Mouse (Mus musculus) hindbrain, embryonic 13.5 days (tissue): Measurements from ENCODE around the gene Abcd4. TPM values are rescaled to one million over a fixed set of nuclear protein-coding genes. Genes with fewer than 3 reads are reported as not detected.

Experiments used
- ATAC-seq: fragments of 200-750 bp; cut with Nextera tagmentation; 2 replicates; pipeline ENCODE4 v1.8.0; 2017; ENCODE audit warnings: moderate TSS enrichment; ENCODE audit not compliant: low FRiP score
- H3K27ac ChIP-seq: fragments of 300-500 bp; sonication (generic); 2 replicates; pipeline ENCODE4 v1.5.1; 2015; ENCODE audit warnings: inconsistent platforms, mild to moderate bottlenecking, moderate library complexity
- H3K27me3 ChIP-seq: fragments of 300-500 bp; sonication (generic); 2 replicates; pipeline ENCODE4 v1.6.1; 2015; ENCODE audit warnings: mild to moderate bottlenecking, inconsistent platforms
- H3K36me3 ChIP-seq: fragments of 300-500 bp; sonication (generic); 2 replicates; pipeline ENCODE4 v1.6.1; 2015; ENCODE audit warnings: mild to moderate bottlenecking, inconsistent platforms
- H3K4me1 ChIP-seq: fragments of 300-500 bp; sonication (generic); replicated peaks from 2 replicates; pipeline ENCODE4 v1.6.1; 2015; ENCODE audit warnings: inconsistent platforms
- H3K4me2 ChIP-seq: fragments of 300-500 bp; sonication (generic); 2 replicates; pipeline ENCODE4 v1.6.1; 2015; ENCODE audit warnings: inconsistent platforms, mild to moderate bottlenecking, moderate library complexity
- H3K4me3 ChIP-seq: fragments of 300-500 bp; sonication (generic); 2 replicates; pipeline ENCODE4 v1.5.1; 2015; ENCODE audit warnings: mild to moderate bottlenecking, inconsistent platforms
- H3K9ac ChIP-seq: fragments of 300-500 bp; sonication (generic); 2 replicates; pipeline ENCODE4 v1.6.1; 2015; ENCODE audit warnings: mild to moderate bottlenecking, inconsistent platforms
- H3K9me3 ChIP-seq: fragments of 300-500 bp; sonication (generic); 2 replicates; pipeline ENCODE4 v1.6.1; 2016; ENCODE audit warnings: inconsistent platforms
- WGBS: fragments of 180-500 bp; shearing (Covaris S2); methylation state at CpG from one replicate; pipeline ENCODE4 v1.1.7; 2015; 5-methylcytosine and 5-hydroxymethylcytosine counted together
- polyA plus RNA-seq: library from polyadenylated mRNA; unstranded; fragments of >200 nt; fragmentation: Nextera tagmentation; extraction: Ambion mirVana; gene quantifications from 2 replicates; pipeline ENCODE4 v1.2.1, GENCODE M21; 2015

The Abcd4 gene
- polyA plus RNA-seq = 12.4 and 13.8 TPM in 2 replicates

DNA sequence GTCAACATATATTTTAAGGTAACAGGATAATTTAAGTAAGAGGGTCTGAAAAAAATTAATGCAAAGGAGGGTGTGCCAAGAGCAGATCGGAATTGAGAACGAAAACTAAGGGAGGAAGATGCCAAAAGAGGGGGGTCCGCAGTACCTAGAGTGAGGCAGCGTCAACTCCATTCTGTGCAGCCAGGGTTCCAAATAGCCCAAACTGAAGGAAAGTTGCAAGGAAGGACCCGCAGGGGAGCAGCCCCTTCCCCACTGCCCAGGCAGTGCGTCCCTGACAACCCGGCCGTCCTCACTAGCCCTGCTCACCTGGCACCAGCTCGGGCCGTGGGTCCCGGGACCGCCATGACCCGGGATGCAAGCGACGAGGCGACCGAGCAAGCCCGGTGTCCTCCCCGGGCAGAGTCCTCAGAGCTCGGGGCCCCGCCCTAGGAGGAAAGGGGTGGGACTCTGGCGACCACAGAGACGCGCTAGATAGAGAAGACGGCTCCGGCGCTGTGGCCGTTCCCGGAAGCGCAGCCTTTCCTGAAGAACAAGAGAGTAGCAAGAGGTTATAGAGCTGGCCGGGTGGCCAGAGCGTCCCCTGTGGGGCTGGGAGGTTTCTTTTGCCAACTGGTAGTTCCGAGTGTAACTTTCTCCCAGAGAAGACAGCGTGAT is at the start of gene Abcd4:
Abcd4 (minus strand) TSS at position 437 of the 654 bp plus-strand sequence.
- Histone ChIP-seq H3K4me1 (peaks cover 7% of the 10 kb centered on the region), H3K4me2 (peak within 1 kb of the TSS; percentile 63), H3K4me3 (peak within 1 kb of the TSS; percentile 66), H3K36me3 (peaks cover 3% of the 10 kb centered on the region; the same call in 1 of the 2 replicates), H3K27ac (no peak within 1 kb of the TSS), H3K27me3 (no peaks in the 10 kb centered on the region), H3K9ac (peak within 1 kb of the TSS; percentile 83), H3K9me3 (no peaks in the 10 kb centered on the region)
- ATAC-seq = peak; percentile 96
- under 1% methylated on average over 34 of the region's 34 CpGs for WGBS

DNA sequence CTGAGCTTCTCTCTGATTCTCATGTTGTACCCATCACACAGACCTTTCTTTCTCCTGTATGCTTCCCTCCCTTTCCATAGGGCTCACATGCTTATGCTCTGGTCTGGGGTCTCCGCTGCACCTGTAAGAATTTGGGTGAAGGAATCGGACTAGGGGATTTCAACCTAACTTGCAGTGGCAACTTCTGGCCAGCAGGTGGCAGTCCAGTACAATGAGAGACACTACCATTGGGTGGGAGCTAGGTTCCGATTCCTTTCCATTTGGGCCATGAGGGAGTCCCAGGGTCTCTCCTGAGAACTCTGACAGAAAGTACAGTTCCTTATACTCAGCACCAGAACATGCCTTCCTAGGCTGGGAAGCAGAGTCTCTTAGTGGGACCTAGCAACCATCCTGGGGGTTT is 36.7 kb upstream of the Abcd4 start:
- WGBS = 17% methylated on average over 3 of the region's 3 CpGs
- no peak for ATAC-seq
- H3K9me3 ChIP-seq = no peaks in the 10 kb centered on the region
- no peak overlapping the region for H3K4me2 ChIP-seq
- 0 out of 2 replicates have a peak, but pooled peaks cover 2% of the 10 kb centered on the region for H3K4me1 ChIP-seq
- peaks cover 31% of the 10 kb centered on the region for H3K27me3 ChIP-seq
- H3K9ac ChIP-seq = no peak overlapping the region
- H3K27ac ChIP-seq = no peak overlapping the region
- no peaks in the 10 kb centered on the region for H3K36me3 ChIP-seq
- H3K4me3 ChIP-seq = no peak overlapping the region

DNA sequence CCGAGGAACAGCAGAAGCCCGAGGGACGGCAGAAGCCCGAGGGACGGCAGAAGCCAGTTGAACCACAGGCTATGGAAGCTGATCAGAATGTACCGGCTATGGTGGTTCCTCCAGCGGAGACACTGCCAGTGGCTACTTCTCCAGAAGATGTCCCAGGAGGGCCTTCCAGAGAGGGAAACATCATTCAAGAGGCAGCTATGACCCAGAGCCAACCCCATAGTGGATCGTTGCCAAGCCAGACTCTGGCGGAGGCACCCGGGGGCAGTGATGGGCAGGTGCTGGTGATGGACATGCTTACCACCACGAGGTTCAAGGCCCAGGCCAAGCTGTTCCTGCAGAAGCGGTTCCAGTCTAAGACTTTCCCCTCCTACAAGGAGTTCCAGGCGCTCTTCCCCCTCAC is 33.0 kb upstream of the Abcd4 start:
- Histone ChIP-seq H3K4me1 (0 out of 2 replicates have a peak, but pooled peaks cover 2% of the 10 kb centered on the region), H3K9me3 (no peaks in the 10 kb centered on the region), H3K4me3 (no peak overlapping the region), H3K27ac (no peak overlapping the region), H3K4me2 (no peak overlapping the region), H3K9ac (no peak overlapping the region), H3K36me3 (no peaks in the 10 kb centered on the region), H3K27me3 (peaks cover 37% of the 10 kb centered on the region)
- ATAC-seq = no peak
- WGBS = 80% methylated on average over 13 of the region's 13 CpGs

DNA sequence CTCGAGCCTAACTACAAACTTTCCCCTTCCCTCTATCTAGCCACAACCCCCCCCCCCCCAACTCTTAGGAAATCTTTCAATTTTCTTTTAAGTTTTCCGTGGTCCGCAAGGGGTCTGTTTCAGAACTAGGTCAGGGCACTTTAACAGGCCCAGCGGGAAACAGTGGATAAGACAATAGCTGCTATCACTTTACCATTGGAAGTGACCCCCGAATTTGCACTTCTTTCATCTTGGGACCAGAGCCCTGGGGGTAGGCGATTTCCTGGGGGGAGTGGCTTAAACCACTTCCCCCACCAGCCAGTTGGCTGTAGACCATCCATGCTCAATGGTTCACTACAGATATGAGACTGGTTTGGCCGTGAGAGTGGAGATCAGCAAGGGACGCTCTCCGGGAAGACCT is 23.4 kb upstream of the Abcd4 start, which contains the start of gene Vrtn:
Vrtn (plus strand) TSS at position 366 of the 400 bp plus-strand sequence.
- H3K36me3 ChIP-seq = no peaks in the 10 kb centered on the region
- no peak within 1 kb of the TSS for H3K27ac ChIP-seq
- no peak for ATAC-seq
- WGBS = 5% methylated on average over 9 of the region's 9 CpGs
- no peak within 1 kb of the TSS for H3K4me3 ChIP-seq
- H3K9ac ChIP-seq = no peak within 1 kb of the TSS
- no peaks in the 10 kb centered on the region for H3K9me3 ChIP-seq
- H3K4me1 ChIP-seq = no peaks in the 10 kb centered on the region; the same call in 1 of the 2 replicates
- no peak within 1 kb of the TSS for H3K4me2 ChIP-seq
- H3K27me3 ChIP-seq = peaks cover 55% of the 10 kb centered on the region

DNA sequence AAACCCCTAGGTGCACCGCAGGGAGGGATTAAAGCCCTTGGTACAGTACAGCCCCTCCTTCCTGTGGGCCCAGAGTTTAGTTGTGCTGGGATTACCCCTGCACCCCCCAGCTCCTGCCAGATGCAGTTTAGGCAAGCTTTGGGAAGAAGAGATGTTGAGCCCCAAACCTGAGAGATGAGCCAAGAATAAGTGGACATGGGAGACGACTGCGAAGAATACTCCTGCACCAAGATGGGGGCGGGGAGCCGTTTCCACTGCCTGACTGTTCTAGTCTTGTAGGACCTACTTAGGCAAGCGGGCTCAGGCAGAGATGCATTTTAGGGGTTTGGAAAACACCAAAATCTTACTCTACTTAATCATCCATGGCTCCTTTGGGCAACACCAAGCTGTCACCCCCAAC is 23.0 kb upstream of the Abcd4 start:
- peaks cover 55% of the 10 kb centered on the region for H3K27me3 ChIP-seq
- 8% methylated on average over 6 of the region's 6 CpGs for WGBS

DNA sequence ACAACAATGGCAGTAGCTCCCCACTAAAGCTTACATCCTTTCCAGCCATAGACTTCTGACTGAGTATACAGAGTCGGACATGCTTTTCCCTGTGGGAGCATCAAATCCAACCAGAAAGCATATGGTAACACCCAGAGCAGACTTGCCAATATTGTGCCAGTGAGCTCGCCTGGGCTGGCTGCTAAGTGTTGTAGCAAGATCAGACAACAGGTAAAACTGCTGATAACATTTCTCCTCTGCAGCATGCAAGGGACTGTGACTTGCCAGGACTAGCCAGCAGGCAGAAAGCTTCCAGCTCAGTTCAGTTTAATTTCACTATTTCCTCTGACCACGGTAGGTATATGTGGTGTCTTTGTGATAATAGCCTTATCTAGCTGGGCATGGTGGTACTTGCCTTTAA is 14.7 kb upstream of the Abcd4 start:
- Histone ChIP-seq H3K4me2 (no peak overlapping the region), H3K27ac (no peak overlapping the region), H3K27me3 (no peaks in the 10 kb centered on the region), H3K36me3 (no peaks in the 10 kb centered on the region), H3K9ac (no peak overlapping the region), H3K4me1 (no peaks in the 10 kb centered on the region), H3K9me3 (no peaks in the 10 kb centered on the region), H3K4me3 (no peak overlapping the region)
- 76% methylated on average over 3 of the region's 3 CpGs for WGBS
- no peak for ATAC-seq

More for the DNA sequence above, 23.0 kb upstream of the Abcd4 start:
- no peak overlapping the region for H3K27ac ChIP-seq
- H3K9me3 ChIP-seq = no peaks in the 10 kb centered on the region
- H3K36me3 ChIP-seq = no peaks in the 10 kb centered on the region
- H3K9ac ChIP-seq = no peak overlapping the region
- ATAC-seq = no peak
- no peak overlapping the region for H3K4me3 ChIP-seq
- no peaks in the 10 kb centered on the region; the same call in 1 of the 2 replicates for H3K4me1 ChIP-seq
- no peak overlapping the region for H3K4me2 ChIP-seq

DNA sequence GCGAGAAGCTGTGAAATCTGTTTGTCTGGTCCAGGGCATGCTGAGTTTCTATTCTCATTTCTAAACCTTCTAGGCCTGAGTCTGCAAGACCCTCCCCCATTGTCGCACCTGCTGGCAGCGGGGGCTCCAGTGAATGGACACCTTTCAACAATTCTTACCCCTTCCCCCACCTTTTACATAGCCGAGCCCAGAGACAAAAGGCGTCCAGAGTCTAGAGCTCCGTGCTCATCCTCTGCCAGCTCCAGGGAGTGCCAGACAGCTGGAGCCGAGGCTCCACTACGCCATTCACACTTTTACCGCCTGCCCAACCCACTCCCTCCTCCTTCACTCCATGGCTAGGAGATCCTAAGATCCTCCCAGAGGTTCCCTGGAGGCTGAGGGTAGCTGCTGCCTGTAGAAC is 7.9 kb upstream of the Abcd4 start:
- Histone ChIP-seq H3K4me3 (no peak overlapping the region), H3K9ac (peak overlapping the region; percentile 51), H3K4me1 (peaks cover 9% of the 10 kb centered on the region), H3K9me3 (no peaks in the 10 kb centered on the region), H3K4me2 (peak overlapping the region; percentile 40), H3K27ac (no peak overlapping the region), H3K27me3 (peaks cover 19% of the 10 kb centered on the region), H3K36me3 (no peaks in the 10 kb centered on the region)
- 4% methylated on average over 9 of the region's 9 CpGs for WGBS
- ATAC-seq = no peak

DNA sequence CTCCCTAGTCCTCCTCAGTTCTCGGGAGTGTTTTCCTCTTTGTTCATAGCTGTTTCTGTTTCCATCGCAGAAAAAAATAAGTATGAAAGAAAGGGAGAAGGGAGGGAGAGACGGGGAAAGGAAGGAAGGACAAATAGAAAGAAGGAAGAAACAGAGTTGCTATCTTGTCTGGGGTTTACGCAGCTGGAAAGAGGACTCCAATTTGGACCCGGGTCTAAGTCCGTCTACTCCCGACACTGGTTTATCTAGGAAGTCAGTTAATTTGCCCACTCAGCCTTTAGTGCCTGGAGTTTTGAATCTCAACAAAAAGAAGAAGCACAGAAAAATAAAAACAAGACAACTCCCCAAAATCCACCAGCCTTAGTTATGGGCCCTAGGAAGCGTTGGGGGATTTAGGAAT is 7.4 kb upstream of the Abcd4 start:
- Histone ChIP-seq H3K36me3 (no peaks in the 10 kb centered on the region), H3K9me3 (no peaks in the 10 kb centered on the region), H3K4me3 (no peak overlapping the region), H3K27me3 (peaks cover 19% of the 10 kb centered on the region), H3K4me2 (no peak overlapping the region), H3K9ac (0 out of 2 replicates have a peak overlapping the region, but pooled peaks have one; percentile 51), H3K4me1 (peaks cover 9% of the 10 kb centered on the region), H3K27ac (no peak overlapping the region)
- no peak for ATAC-seq
- WGBS = 29% methylated on average over 8 of the region's 8 CpGs

DNA sequence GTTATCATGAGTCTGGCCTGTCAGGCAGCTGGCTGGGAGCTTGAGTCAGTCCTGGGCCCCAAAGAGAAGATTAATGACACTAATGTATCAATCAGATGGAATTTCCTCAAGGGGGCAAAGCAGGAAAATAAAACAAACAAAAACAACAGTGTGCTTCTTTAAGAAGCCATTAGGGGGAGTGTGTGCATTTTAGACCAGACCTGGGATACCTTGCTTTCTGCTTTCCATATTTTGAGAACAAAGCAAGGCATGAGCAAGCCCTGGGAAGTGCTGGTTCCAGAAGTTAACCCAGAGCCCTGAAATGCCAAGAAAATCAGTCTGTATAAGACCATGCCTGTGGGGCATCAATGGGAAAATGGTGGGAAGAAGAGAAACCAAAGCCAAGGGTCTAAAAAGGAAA is 3.8 kb upstream of the Abcd4 start:
- peaks cover 14% of the 10 kb centered on the region for H3K4me1 ChIP-seq
- H3K27ac ChIP-seq = peak overlapping the region; percentile 76
- no peak overlapping the region for H3K4me3 ChIP-seq
- H3K27me3 ChIP-seq = peaks cover 17% of the 10 kb centered on the region
- no peaks in the 10 kb centered on the region for H3K36me3 ChIP-seq
- ATAC-seq = no peak
- H3K9me3 ChIP-seq = no peaks in the 10 kb centered on the region
- no peak overlapping the region for H3K4me2 ChIP-seq
- H3K9ac ChIP-seq = no peak overlapping the region

DNA sequence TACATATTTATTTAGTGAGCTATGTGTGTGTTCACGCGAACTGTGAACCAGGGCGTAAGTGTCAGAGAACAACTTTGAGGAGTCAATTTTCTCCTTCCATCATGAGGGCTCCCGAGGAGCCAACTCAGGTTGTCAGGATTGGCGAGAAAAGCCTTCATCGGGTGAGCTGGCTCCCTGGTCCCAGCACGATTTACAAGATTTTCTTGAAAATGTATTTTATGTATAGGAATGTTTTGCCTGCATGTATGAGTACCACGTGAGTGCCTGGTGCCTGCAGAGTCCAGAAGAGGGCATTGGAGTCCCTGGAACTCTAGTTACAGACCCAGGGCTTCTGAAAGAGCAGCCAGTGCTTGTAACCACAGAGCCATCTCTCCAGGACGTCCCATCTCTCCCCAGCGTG is 450 bp upstream of the Abcd4 start:
- WGBS = 11% methylated on average over 10 of the region's 10 CpGs
- Histone ChIP-seq H3K27ac (no peak overlapping the region), H3K9ac (peak overlapping the region; percentile 14; the same call in 1 of the 2 replicates), H3K4me2 (peak overlapping the region; percentile 63), H3K36me3 (peaks cover 3% of the 10 kb centered on the region; the same call in 1 of the 2 replicates), H3K9me3 (no peaks in the 10 kb centered on the region), H3K4me1 (peaks cover 7% of the 10 kb centered on the region), H3K4me3 (peak overlapping the region; percentile 66), H3K27me3 (no peaks in the 10 kb centered on the region)
- ATAC-seq = peak; percentile 43

DNA sequence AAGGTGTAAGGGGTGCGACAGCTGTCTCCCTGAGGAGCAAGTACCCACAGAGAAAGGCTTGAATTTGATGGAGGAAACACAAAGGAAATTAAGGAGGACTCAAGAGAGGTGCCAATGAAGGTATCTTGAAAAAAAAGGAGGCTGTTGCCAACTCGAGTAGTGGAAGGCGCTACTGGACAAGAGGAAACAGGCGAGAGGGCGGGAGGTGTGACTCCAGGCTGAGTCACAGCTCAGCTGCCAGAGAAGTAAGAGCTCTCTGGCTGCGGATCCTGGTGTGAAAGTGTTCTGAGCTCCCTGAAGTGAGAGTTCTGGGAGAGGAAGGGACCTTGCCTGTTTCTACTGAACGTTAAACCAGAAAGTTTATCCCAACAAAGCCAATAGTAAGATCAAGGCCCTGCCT is 2.7 kb downstream of the Abcd4 start:
- 82% methylated on average over 7 of the region's 7 CpGs for WGBS
- Histone ChIP-seq H3K27ac (no peak overlapping the region), H3K9ac (no peak overlapping the region), H3K4me3 (no peak overlapping the region), H3K27me3 (no peaks in the 10 kb centered on the region), H3K9me3 (no peaks in the 10 kb centered on the region), H3K36me3 (peaks cover 7% of the 10 kb centered on the region), H3K4me2 (no peak overlapping the region), H3K4me1 (peaks cover 7% of the 10 kb centered on the region)
- no peak for ATAC-seq

DNA sequence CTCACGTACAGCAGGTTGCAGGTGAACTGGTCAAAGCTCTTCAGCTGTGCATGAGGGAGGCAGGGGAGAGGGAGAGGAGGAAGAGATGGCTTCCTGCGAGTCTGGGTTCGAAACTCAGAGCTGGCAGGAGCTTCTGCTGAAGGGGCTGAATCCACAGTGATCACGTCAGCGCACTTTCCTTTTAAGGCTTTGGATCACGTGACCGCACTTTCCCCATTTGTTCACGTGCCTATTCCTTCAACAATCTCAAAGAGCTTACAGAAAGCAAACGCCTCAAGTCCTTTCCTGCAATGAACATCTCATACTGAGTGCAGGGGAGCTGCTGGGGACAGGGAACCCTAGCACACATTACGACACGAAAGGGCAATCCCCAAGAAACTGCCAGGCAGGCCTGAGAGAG is 3.2 kb downstream of the Abcd4 start:
- Histone ChIP-seq H3K4me2 (no peak overlapping the region), H3K27ac (no peak overlapping the region), H3K4me3 (no peak overlapping the region), H3K4me1 (peaks cover 7% of the 10 kb centered on the region), H3K9me3 (no peaks in the 10 kb centered on the region), H3K36me3 (peaks cover 9% of the 10 kb centered on the region), H3K27me3 (no peaks in the 10 kb centered on the region), H3K9ac (no peak overlapping the region)
- WGBS = 87% methylated on average over 11 of the region's 11 CpGs
- no peak for ATAC-seq

DNA sequence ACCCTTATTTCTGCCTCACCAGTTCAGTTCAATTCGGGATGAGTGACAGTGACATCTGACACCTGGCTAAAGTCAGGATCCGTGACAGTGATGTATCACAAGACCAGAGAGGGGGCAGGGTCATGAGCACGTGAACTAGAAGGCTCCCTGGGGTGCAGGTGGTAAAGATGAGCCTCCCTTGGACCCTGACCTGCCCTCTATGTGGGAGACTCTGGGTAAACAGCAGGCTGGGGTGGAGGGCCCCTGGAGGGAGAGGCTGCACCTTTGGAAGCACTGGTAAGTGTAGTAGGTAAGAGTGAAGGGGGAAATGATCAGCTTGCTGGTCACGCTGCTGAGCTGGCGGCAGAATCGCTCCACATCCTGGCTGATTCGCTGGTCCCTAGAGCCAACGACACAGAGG is 4.7 kb downstream of the Abcd4 start:
- H3K4me3 ChIP-seq = no peak overlapping the region
- no peaks in the 10 kb centered on the region for H3K9me3 ChIP-seq
- peaks cover 2% of the 10 kb centered on the region; the same call in 1 of the 2 replicates for H3K4me1 ChIP-seq
- peaks cover 18% of the 10 kb centered on the region for H3K36me3 ChIP-seq
- 69% methylated on average over 8 of the region's 8 CpGs for WGBS
- H3K27ac ChIP-seq = no peak overlapping the region
- ATAC-seq = no peak
- H3K9ac ChIP-seq = no peak overlapping the region
- no peaks in the 10 kb centered on the region for H3K27me3 ChIP-seq
- no peak overlapping the region for H3K4me2 ChIP-seq
